Mouse (Mus musculus) cerebellum, adult 2 months (tissue): ENCODE results near the gene C3ar1. TPM values are rescaled to one million over a fixed set of nuclear protein-coding genes. Genes with fewer than 3 reads are reported as not detected.

Experiments
- DNase-seq, 2 experiments: peaks; one replicate each; pipeline ENCODE4 v3.0.0; 2021
- H3K27ac ChIP-seq: fragments of 200-500 bp; 2 replicates; pipeline ENCODE4 v1.5.1; 2012; ENCODE audit warnings: low read length, control low read depth, inconsistent platforms; ENCODE audit not compliant: insufficient read depth
- H3K27me3 ChIP-seq: fragments of 200-500 bp; 2 replicates; pipeline ENCODE4 v1.6.1; 2012; ENCODE audit warnings: inconsistent platforms, mild to moderate bottlenecking, low read length, moderate library complexity; ENCODE audit not compliant: control insufficient read depth, insufficient read depth
- H3K4me1 ChIP-seq: fragments of 200-500 bp; 2 replicates; pipeline ENCODE4 v1.6.1; 2011; ENCODE audit warnings: low read length; ENCODE audit not compliant: control insufficient read depth, insufficient read depth
- H3K4me3 ChIP-seq: fragments of 200-500 bp; replicated peaks from 2 replicates; pipeline ENCODE3; 2011; ENCODE audit warnings: mild to moderate bottlenecking, low read depth, low read length, control low read depth; ENCODE audit not compliant: insufficient read depth
- CTCF ChIP-seq: fragments of 200-500 bp; IDR thresholded peaks from 2 replicates; pipeline ENCODE4 v1.5.1; 2011; ENCODE audit warnings: low read depth, mild to moderate bottlenecking, control low read depth, low read length, moderate library complexity, borderline replicate concordance; ENCODE audit not compliant: insufficient read depth
- POLR2A ChIP-seq: fragments of 200-500 bp; IDR thresholded peaks from 2 replicates; pipeline ENCODE4 v1.6.1; 2011; ENCODE audit warnings: low read length, control low read depth, borderline replicate concordance; ENCODE audit not compliant: insufficient read depth
- WGBS: fragments of 180-500 bp; shearing (Covaris S2); methylation state at CpG from one replicate; pipeline ENCODE4 v1.1.7; 2018; 5-methylcytosine and 5-hydroxymethylcytosine counted together
- polyA plus RNA-seq: library from polyadenylated mRNA; depleted of rRNA; stranded (reverse); fragments of >200 nt; gene quantifications from 2 replicates; pipeline ENCODE4 v1.2.3, GENCODE M21; 2012

C3ar1 gene
- polyA plus RNA-seq, 1 experiment: 0.38 TPM

GRCm38 (mm10) chr6:122854552-122854951 lies 1.4 kb downstream of the C3ar1 start:
- Histone ChIP-seq H3K4me3 (no peak overlapping the region), H3K27me3 (no peaks in the 10 kb centered on the region), H3K27ac (no peak overlapping the region), H3K4me1 (no peaks in the 10 kb centered on the region)
- no peak for TF ChIP-seq POLR2A
- TF ChIP-seq CTCF: no peak
- DNase-seq: no peak
- WGBS: 86% methylated on average over 12 of the region's 12 CpGs

- Histone ChIP-seq H3K4me1 (no peaks in the 10 kb centered on the region), H3K27ac (no peak overlapping the region), H3K27me3 (no peaks in the 10 kb centered on the region), H3K4me3 (no peak overlapping the region)
- TF ChIP-seq CTCF (no peak), POLR2A (no peak)
- no peak for DNase-seq
- WGBS: 69% methylated on average over 2 of the region's 2 CpGs
These were observed 3.3 kb downstream of the C3ar1 start for GRCm38 (mm10) chr6:122852696-122853095.

- Histone ChIP-seq H3K4me3 (no peak overlapping the region), H3K27me3 (no peaks in the 10 kb centered on the region), H3K4me1 (no peaks in the 10 kb centered on the region), H3K27ac (no peak overlapping the region)
- no peak for DNase-seq
- TF ChIP-seq CTCF: no peak
- TF ChIP-seq POLR2A: no peak
- WGBS: 84% methylated on average over 6 of the region's 6 CpGs
These were observed 12.2 kb downstream of the C3ar1 start for GRCm38 (mm10) chr6:122843759-122844158.

- H3K27me3 ChIP-seq: no peaks in the 10 kb centered on the region
- H3K4me1 ChIP-seq: no peaks in the 10 kb centered on the region
- 81% methylated on average over 5 of the region's 5 CpGs for WGBS
- TF ChIP-seq POLR2A (no peak), CTCF (no peak)
- no peak overlapping the region for H3K4me3 ChIP-seq
- DNase-seq: no peak
- no peak overlapping the region for H3K27ac ChIP-seq
These were observed 18.4 kb downstream of the C3ar1 start for GRCm38 (mm10) chr6:122837539-122837938.

GRCm38 (mm10) chr6:122836974-122837373 lies 19.0 kb downstream of the C3ar1 start:
- no peak overlapping the region for H3K4me3 ChIP-seq
- H3K27me3 ChIP-seq: no peaks in the 10 kb centered on the region
- WGBS: over 99% methylated on average over 3 of the region's 3 CpGs
- no peak for DNase-seq
- TF ChIP-seq POLR2A (no peak), CTCF (no peak)
- no peaks in the 10 kb centered on the region for H3K4me1 ChIP-seq
- no peak overlapping the region for H3K27ac ChIP-seq

- peak in 1 of 2 experiments; percentile 42 for DNase-seq
- H3K4me1 ChIP-seq: no peaks in the 10 kb centered on the region
- WGBS: 79% methylated on average over 4 of the region's 4 CpGs
- H3K27me3 ChIP-seq: no peaks in the 10 kb centered on the region
- H3K4me3 ChIP-seq: no peak overlapping the region
- TF ChIP-seq POLR2A (no peak), CTCF (peak; percentile 57; the same call in 1 of the 2 replicates)
- no peak overlapping the region for H3K27ac ChIP-seq
These were observed 21.6 kb downstream of the C3ar1 start for GRCm38 (mm10) chr6:122834365-122834764.

GRCm38 (mm10) chr6:122832880-122833279 lies 23.1 kb downstream of the C3ar1 start:
- no peak overlapping the region for H3K27ac ChIP-seq
- TF ChIP-seq POLR2A: no peak
- TF ChIP-seq CTCF: no peak
- no peaks in the 10 kb centered on the region for H3K27me3 ChIP-seq
- no peaks in the 10 kb centered on the region for H3K4me1 ChIP-seq
- DNase-seq: no peak
- no peak overlapping the region for H3K4me3 ChIP-seq
- 83% methylated on average over 7 of the region's 7 CpGs for WGBS

- DNase-seq: peak; percentile 29 to 33
- no peaks in the 10 kb centered on the region for H3K27me3 ChIP-seq
- 45% methylated on average over 13 of the region's 13 CpGs for WGBS
- H3K4me1 ChIP-seq: peaks cover 19% of the 10 kb centered on the region
- no peak overlapping the region for H3K27ac ChIP-seq
- no peak overlapping the region for H3K4me3 ChIP-seq
- TF ChIP-seq CTCF: peak; percentile 34; the same call in 1 of the 2 replicates
- TF ChIP-seq POLR2A: no peak
These were observed 27.9 kb downstream of the C3ar1 start for GRCm38 (mm10) chr6:122828086-122828485.
